Mouse (Mus musculus) stomach, postnatal 0 days (tissue): ENCODE results near the gene Fam117b. TPM values are rescaled to one million over a fixed set of nuclear protein-coding genes. Genes with fewer than 3 reads are reported as not detected.

Experiments
- ATAC-seq: fragments of 200-750 bp; cut with Nextera tagmentation; 2 replicates; pipeline ENCODE4 v1.8.0; 2017; ENCODE audit not compliant: low FRiP score, low TSS enrichment
- DNase-seq: peaks from one replicate; pipeline ENCODE4 v3.0.0-alpha.2; 2016; ENCODE audit warnings: low spot score
- H3K27ac ChIP-seq: fragments of 300-500 bp; sonication (generic); replicated peaks from 2 replicates; pipeline ENCODE4 v1.5.1; 2014; ENCODE audit warnings: mild to moderate bottlenecking, control low read depth
- H3K27me3 ChIP-seq: fragments of 300-500 bp; sonication (generic); 2 replicates; pipeline ENCODE4 v1.6.1; 2014; ENCODE audit warnings: low read length; ENCODE audit not compliant: control insufficient read depth, insufficient read depth
- H3K36me3 ChIP-seq: fragments of 300-500 bp; sonication (generic); 2 replicates; pipeline ENCODE4 v1.6.1; 2014; ENCODE audit warnings: low read length, mixed read lengths; ENCODE audit not compliant: control insufficient read depth, insufficient read depth
- H3K4me1 ChIP-seq: fragments of 300-500 bp; sonication (generic); replicated peaks from 2 replicates; pipeline ENCODE4 v1.6.1; 2014; ENCODE audit warnings: antibody characterized with exemption; ENCODE audit not compliant: control insufficient read depth, insufficient read depth
- H3K4me2 ChIP-seq: fragments of 300-500 bp; sonication (generic); replicated peaks from 2 replicates; pipeline ENCODE4 v1.6.1; 2014; ENCODE audit warnings: low read depth, mild to moderate bottlenecking, control low read depth, moderate library complexity
- H3K4me3 ChIP-seq: fragments of 300-500 bp; sonication (generic); 2 replicates; pipeline ENCODE4 v1.5.1; 2014; ENCODE audit warnings: low read depth, low read length, control low read depth
- H3K9ac ChIP-seq: fragments of 300-500 bp; sonication (generic); 2 replicates; pipeline ENCODE4 v1.6.1; 2014; ENCODE audit warnings: mild to moderate bottlenecking, low read length, control low read depth, mixed read lengths
- H3K9me3 ChIP-seq: fragments of 300-500 bp; sonication (generic); 2 replicates; pipeline ENCODE4 v1.6.1; 2016; ENCODE audit warnings: low read length; ENCODE audit not compliant: control insufficient read depth
- CTCF ChIP-seq: IDR thresholded peaks from 2 replicates; pipeline ENCODE4 v1.5.1; 2016; ENCODE audit warnings: antibody characterized with exemption, low read depth, mild to moderate bottlenecking, moderate library complexity
- EP300 ChIP-seq: optimal IDR thresholded peaks from 2 replicates; pipeline ENCODE3; 2016; ENCODE audit warnings: antibody characterized with exemption
- WGBS: fragments of 180-500 bp; shearing (Covaris S2); extraction: QIAGEN DNeasy Blood & Tissue Kit; methylation state at CpG from one replicate; pipeline ENCODE4 v1.1.7; 2014; 5-methylcytosine and 5-hydroxymethylcytosine counted together
- polyA plus RNA-seq: library from polyadenylated mRNA; unstranded; fragments of >200 nt; fragmentation: Nextera tagmentation; extraction: Ambion mirVana; gene quantifications from 2 replicates; pipeline ENCODE4 v1.2.1, GENCODE M21; 2015

The Fam117b gene
- polyA plus RNA-seq, 1 experiment from 2014 or later: 4.3 TPM

DNA sequence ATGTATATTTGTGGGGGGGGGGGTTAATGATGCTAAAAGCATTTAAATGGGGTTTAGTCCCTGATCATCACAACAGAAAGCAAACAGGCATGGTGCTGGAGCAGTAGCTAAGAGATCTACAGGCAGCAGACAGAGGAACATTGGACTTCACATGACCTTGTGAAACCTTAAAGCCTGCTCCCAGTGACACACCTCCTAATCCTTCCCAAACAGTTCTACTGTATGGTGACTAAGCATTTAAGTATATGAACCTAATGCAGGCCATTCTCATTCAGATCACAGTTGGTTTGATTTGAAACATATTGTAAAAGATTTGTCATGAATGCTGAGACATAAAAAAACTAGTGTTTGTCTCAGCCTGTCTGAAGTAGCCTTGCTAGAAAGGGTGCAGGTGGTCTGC, 73.8 kb downstream of the Fam117b start:
- Histone ChIP-seq H3K27me3 (no peaks in the 10 kb centered on the region), H3K27ac (no peak overlapping the region), H3K4me1 (no peaks in the 10 kb centered on the region), H3K36me3 (peaks cover 6% of the 10 kb centered on the region), H3K4me3 (no peak overlapping the region), H3K9ac (no peak overlapping the region), H3K4me2 (no peak overlapping the region), H3K9me3 (no peaks in the 10 kb centered on the region)
- no peak for TF ChIP-seq CTCF
- no peak for TF ChIP-seq EP300
- ATAC-seq: no peak
- no peak for DNase-seq

DNA sequence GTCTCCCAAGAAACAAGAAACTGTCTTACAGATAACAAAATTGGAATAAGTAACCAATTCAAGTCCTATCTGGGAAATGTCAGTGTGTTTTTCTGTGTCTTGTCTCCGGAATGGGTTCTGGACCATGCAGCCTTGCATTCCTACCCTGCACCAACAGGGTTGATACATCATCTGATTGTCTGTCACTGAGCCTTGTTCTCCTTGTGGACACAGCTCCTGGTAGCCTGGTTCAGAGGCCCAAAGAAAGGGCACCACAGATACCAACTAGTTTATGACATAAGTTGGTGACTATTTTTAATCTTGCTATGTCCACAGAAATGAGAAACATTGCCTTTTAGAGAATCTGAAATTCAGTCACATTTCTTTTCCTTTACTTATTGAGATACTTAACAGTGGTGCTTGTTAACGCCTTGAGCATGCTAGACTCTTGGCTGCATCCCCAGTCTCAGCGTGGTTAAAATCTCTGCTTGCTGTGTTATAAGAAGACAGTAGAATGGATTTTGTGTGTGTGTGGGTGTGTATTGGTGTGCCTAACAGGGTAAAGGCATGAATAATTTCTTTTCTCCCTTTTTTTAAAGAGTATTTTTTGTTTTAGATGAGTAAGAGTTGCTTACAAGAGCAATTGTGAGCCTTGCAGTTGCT, 74.7 kb downstream of the Fam117b start:
- ATAC-seq: no peak
- TF ChIP-seq EP300 (no peak), CTCF (no peak)

DNA sequence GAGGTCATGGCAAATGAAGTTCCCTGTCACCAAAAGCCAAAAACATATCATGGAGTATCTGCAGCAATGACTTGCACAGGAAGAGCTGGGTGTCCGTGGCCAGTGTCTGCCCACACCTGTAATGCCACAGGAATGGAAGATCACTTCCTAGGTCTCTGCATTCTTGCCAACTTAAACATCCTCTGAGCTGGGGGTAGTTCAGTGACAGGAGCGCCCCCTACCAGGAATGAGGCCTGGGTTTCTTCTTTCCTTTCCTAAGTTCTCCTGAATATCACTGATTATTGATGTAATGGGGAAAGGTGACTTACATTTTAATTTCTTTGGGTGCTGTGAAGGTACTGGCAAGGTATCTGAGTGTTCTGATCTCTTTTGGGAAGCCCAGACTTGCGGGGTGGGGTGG, 82.8 kb downstream of the Fam117b start:
- H3K9me3 ChIP-seq: no peaks in the 10 kb centered on the region
- ATAC-seq: no peak
- no peak for DNase-seq
- H3K36me3 ChIP-seq: no peaks in the 10 kb centered on the region
- H3K4me1 ChIP-seq: no peaks in the 10 kb centered on the region
- no peak overlapping the region for H3K9ac ChIP-seq
- H3K27me3 ChIP-seq: no peaks in the 10 kb centered on the region
- no peak overlapping the region for H3K27ac ChIP-seq
- 51% methylated on average over 3 of the region's 3 CpGs for WGBS
- no peak overlapping the region for H3K4me2 ChIP-seq
- TF ChIP-seq CTCF (peak; percentile 20), EP300 (no peak)
- H3K4me3 ChIP-seq: no peak overlapping the region

More for the DNA sequence above, 74.7 kb downstream of the Fam117b start:
- no peak for DNase-seq
- Histone ChIP-seq H3K36me3 (peaks cover 3% of the 10 kb centered on the region), H3K4me1 (no peaks in the 10 kb centered on the region), H3K4me3 (no peak overlapping the region), H3K9me3 (no peaks in the 10 kb centered on the region), H3K4me2 (no peak overlapping the region), H3K9ac (no peak overlapping the region), H3K27me3 (no peaks in the 10 kb centered on the region), H3K27ac (no peak overlapping the region)
- 80% methylated on average over 3 of the region's 3 CpGs for WGBS

DNA sequence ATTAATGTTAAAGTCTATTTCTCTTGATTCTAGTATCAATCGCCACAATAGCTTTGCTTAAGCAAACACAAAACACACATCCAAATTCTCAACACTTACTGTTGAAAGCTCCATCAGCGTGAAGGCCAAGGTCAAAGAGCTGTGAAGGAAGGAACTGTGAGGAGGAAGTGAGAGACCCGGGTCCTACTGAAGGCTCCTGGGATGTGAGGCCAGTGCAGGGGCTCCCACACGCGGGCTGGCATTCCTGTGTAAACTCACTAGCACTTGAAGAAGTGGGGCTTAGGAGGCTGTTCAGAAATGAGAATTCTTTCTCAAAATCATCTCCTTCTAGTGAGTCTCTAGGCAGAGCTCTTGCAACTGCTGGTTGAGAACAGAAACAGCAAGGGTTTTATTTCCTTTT, 84.5 kb downstream of the Fam117b start:
- H3K27me3 ChIP-seq: no peaks in the 10 kb centered on the region
- H3K9me3 ChIP-seq: no peaks in the 10 kb centered on the region
- no peak overlapping the region for H3K4me3 ChIP-seq
- no peak overlapping the region for H3K9ac ChIP-seq
- DNase-seq: no peak
- TF ChIP-seq CTCF: no peak
- WGBS: 32% methylated on average over 5 of the region's 5 CpGs
- H3K4me2 ChIP-seq: no peak overlapping the region
- H3K36me3 ChIP-seq: no peaks in the 10 kb centered on the region
- H3K27ac ChIP-seq: no peak overlapping the region
- no peak for ATAC-seq
- no peaks in the 10 kb centered on the region for H3K4me1 ChIP-seq

DNA sequence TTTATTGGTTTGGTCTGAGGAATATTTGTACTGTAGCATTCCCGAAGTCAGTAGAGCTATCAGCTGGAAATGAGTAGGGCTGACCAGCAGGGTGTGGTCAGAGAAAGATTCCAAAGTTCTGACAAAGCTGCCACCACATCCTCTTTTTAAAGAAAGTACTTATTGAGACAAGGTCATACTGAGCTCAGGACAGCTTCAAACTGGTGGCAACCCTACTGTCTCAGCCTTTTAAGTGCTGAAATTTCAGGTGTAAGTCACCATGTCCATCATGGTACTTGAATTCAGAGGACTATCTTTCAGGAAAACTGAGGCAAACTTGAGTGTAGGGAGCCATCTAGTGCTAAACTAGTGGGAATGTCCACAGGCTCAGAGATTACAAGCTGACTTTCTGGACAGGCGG, 87.5 kb downstream of the Fam117b start:
- H3K27me3 ChIP-seq: no peaks in the 10 kb centered on the region
- H3K9ac ChIP-seq: no peak overlapping the region
- H3K4me2 ChIP-seq: no peak overlapping the region
- H3K4me1 ChIP-seq: no peaks in the 10 kb centered on the region
- no peak for ATAC-seq
- TF ChIP-seq CTCF (peak; percentile 70), EP300 (no peak)
- no peaks in the 10 kb centered on the region for H3K36me3 ChIP-seq
- no peak overlapping the region for H3K4me3 ChIP-seq
- no peak for DNase-seq
- no peaks in the 10 kb centered on the region for H3K9me3 ChIP-seq
- WGBS: 37% methylated on average over 2 of the region's 2 CpGs
- no peak overlapping the region for H3K27ac ChIP-seq

DNA sequence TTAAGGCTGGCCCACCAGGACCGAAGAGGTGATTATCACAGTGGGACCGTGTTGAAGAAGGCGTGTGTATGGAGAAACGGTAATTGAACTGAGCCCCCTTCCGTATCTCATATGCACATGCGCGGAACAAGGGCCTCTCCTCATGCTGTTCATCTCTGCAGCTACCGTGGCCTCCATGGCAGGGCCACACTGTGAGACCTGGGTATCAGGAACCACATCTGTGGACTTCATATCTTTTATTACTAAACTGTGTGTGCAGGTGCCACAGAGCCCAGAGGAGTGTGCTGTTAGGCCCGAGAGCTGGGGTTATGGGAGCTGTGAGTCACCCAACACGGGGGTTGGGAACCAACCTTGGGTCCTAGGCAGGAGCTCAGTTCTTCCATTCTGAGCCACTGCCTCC, 94.5 kb downstream of the Fam117b start:
- ATAC-seq: no peak
- TF ChIP-seq CTCF (no peak), EP300 (no peak)
- H3K36me3 ChIP-seq: no peaks in the 10 kb centered on the region
- WGBS: 88% methylated on average over 10 of the region's 10 CpGs
- no peak for DNase-seq
- no peaks in the 10 kb centered on the region for H3K9me3 ChIP-seq
- no peak overlapping the region for H3K9ac ChIP-seq
- no peak overlapping the region for H3K4me2 ChIP-seq
- H3K27ac ChIP-seq: no peak overlapping the region
- H3K27me3 ChIP-seq: no peaks in the 10 kb centered on the region
- no peaks in the 10 kb centered on the region for H3K4me1 ChIP-seq
- no peak overlapping the region for H3K4me3 ChIP-seq
